Mouse (Mus musculus): ENCODE measurements around the gene Acad10.

The Acad10 gene

GRCm38 (mm10) chr5:121598871-121599610, 61.3 kb downstream of the Acad10 start:
- intact Hi-C loops (cut with DNase I): no loop called here

- intact Hi-C loops (cut with DNase I): no loop called here
These were observed 62.2 kb downstream of the Acad10 start for GRCm38 (mm10) chr5:121597991-121598537.

DNA sequence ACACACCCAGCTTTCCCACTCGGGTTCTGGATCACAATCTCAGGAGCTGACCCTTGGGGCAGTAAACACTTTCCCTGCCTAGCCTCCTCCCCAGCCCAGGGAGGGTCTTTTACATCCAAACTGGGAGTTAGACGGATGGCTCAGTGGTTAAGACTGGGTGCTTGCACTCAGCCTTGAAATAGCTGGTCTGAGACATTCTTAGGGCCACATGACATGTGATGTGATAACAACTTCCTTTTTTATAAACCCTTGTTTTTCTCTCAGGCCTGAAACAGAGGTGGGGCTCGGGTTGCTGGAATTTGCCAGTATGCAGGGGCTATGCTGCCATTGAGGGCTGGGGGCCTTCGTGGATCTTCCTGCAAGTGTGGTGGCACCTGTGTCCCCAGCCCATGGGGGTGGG, 63.0 kb downstream of the Acad10 start:
- intact Hi-C loops (cut with DNase I): no loop called here

DNA sequence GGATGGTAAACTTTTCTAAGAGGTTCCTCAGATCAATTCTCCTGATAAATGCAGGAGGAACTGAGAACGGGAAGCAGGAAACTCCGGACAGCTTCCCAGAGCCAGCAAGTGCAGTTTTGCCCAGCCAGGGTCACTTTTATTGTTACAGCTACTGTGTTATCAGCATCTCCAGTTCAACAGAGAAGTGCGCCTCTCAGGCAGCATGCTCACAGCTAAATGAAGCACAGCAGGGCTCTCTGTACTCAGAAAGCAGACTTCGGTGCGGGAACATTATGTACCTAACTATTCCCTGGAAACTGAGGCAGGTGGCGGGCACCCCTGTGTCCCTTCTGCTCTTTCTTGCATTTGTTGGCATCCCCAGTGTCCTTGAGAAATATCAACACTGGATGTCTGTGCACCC, 64.1 kb downstream of the Acad10 start:
- intact Hi-C loops (cut with DNase I): no loop called here

GRCm38 (mm10) chr5:121595758-121596157, 64.6 kb downstream of the Acad10 start:
- intact Hi-C loops (cut with DNase I): no loop called here

DNA sequence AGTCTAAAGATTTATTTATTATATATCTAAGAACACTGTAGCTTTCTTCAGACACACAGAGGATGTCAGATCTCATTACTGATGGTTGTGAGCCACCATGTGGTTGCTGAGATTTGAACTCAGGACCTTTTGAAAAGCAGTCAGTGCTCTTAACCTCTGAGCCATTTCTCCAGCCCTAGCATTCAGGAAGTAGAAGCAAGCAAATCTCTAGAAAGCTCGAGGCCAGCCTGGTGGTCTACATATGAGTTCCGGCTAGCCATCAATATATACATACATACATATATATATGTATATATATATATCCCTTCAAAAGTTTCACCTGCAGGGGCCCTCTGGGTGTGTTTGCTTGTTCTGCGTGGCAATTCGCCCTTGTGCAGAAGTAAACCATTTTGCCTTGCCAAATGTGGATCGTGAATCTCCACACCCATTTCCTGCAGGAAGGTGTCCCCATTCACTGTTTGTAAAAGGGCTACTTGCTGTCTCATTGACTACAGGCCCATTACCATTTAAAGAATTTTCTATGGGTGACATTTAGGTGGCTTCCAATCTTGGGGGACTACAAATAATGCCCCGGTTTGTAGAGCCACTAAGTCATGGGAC, 65.5 kb downstream of the Acad10 start:
- intact Hi-C loops (cut with DNase I): no loop called here

- intact Hi-C loops (cut with DNase I): no loop called here
These were observed 66.6 kb downstream of the Acad10 start, which contains the start of gene Aldh2 for GRCm38 (mm10) chr5:121593451-121594401. TSS of gene Aldh2 (minus strand) at chr5:121593824.

GRCm38 (mm10) chr5:121592816-121593407, 67.4 kb downstream of the Acad10 start:
- intact Hi-C loops (cut with DNase I): no loop called here

GRCm38 (mm10) chr5:121592064-121592815, 68.1 kb downstream of the Acad10 start:
- intact Hi-C loops (cut with DNase I): no loop called here

DNA sequence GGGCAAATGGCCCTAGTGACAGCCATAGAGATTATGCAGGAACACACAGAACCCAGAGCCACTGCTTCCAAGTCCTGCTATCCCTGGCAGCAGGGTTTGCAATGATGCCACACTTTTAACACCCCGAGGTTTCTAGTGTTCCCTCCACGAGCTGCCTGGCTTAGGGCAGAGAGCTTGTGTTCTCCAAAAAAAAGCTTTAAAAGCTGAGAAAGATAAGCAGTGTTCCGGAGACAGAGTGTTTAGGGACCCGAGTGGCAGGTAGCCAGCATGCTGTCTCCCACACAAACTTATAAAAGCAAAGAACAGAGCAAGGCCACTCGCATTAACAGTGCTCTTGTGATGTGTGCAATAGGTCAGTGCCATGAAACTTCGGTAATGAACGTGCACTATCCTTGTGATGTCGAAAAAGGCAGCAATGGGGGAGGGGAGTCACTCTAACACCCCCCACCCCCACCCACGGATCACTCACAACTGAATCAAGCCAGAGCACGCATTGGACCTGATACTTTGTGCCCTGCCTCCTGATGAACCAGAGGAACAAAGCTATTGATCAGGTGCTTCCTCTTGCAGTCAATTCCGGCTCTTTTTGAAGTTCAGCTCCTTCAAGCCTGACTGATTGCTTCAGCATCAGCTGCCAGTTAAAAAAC, 68.8 kb downstream of the Acad10 start:
- intact Hi-C loops (cut with DNase I): no loop called here

DNA sequence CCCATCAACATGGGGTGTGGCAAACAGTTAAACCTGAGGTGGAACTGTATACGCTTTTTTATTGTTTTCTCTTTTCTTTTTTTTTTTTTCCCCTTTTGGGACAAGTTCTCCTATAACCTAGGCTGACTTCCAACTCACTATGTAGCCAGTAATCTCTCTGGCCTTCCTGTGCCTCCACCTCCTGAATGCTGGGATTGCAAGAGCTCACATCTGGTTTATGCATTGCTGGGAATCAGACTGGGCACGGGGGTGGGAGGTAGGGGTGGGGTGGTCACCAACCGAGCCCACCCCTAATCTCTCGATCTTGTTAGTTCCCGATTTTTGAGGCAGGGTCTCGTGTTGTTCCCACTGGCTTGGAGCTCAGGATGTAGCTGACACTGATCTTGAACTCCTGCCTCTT, 70.4 kb downstream of the Acad10 start:
- intact Hi-C loops (cut with DNase I): no loop called here

DNA sequence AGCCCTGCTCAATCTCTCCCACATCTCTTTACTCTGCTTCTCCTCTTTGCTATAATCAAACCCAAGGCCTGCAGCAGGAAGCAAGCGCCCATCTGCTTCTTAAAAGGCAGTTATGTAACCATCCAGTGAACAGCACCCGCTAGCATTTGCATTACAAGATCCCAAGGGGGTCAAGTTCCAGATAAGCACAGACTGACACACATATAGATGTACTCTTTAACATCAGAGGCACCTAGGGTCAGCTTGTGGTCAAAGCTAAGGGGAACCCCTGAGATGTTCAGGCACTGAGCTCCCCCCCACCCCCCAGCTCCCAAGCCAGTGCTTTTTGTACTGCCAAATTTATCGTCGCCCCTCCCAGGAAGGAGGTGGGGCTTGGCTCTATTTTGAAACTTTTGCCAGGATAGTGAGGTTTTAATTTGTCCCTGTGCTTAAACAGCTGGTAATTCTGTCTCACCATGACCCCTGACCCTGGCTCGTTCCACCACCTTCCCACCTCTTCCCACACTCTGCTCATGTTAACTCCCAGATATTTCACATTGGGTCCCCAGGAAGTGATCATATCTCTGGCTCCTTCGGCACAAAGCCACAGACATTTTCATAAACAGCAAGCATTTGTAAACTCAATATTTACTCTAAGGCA, 73.8 kb downstream of the Acad10 start:
- intact Hi-C loops (cut with DNase I): no loop called here

DNA sequence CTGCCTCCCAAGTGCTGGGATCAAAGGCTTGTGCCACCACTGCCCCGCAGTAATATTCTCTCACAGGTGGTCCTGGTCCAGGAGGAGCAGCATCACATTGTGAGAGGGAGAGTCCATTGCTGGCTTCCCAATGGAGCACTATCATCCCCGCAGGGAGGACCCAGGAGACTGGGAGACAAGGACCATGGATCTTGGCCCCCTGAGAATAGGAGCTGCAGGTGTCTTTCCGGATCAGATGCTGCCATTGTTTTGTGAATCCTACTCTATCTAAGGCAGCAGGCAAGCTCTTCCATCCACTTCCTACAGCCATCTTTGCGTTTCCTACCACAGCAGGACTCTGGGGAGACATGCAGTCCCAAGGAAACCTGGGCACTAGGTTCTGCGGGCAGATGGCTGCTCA, 74.6 kb downstream of the Acad10 start:
- intact Hi-C loops (cut with DNase I): no loop called here

DNA sequence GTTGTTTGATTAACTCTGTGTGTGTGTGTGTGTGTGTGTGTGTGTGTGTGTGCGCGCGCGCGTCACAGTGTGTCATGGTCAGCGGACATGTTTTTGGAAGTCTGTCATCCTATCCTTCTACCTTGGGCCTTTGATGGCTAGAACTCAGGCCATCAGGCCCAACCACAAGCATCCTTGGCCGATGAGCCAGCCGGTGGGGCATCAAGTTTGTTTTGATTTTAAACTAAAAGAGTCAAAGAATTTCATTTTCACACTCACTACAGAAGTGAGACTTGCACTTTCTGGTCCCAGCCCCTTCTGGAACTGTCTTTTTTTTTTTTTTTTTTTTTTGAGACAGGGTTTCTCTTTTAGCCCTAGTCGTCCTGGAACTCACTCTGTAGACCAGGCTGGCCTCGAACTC, 75.3 kb downstream of the Acad10 start:
- intact Hi-C loops (cut with DNase I): no loop called here

- intact Hi-C loops (cut with DNase I): no loop called here
These were observed 76.4 kb downstream of the Acad10 start for GRCm38 (mm10) chr5:121583765-121584501.

DNA sequence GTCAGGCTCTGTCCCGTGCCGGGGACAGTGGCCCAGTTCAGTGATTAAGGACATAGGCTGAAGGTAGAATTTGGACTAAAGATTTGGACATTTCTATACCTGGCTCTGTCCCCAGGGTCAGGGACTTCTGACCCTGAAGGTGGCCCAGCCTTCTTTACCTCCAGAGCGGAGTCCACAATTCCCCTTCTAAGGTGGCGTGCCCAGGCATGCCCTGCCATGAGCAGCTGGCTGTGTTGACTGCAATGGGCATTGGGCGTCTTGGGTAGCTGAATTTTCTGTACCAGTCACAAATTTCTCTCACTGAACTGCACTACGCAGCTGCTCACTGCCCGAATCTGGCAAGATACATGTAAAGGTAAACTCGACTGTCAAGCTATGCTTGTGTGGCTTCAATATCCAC, 78.4 kb downstream of the Acad10 start:
- intact Hi-C loops (cut with DNase I): no loop called here

GRCm38 (mm10) chr5:121576927-121577488, 83.3 kb downstream of the Acad10 start:
- intact Hi-C loops (cut with DNase I): no loop called here

DNA sequence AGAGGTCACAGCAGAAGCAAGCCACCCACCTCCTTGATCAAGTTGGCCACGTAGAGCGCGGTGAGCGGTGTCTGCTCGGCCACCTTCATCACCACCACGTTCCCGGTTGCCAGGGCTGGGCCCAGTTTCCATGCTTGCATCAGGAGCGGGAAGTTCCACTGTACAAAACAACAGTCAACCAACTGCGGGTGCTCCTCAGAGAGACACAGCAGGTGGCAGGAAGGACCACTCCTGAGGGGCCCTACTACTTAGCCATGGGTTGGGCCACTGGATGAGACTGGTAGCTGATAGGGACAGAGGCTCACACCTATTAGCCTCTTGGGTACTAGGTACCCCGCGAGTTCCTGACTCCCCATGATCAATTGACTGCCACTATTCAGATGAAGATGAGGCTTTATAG, 84.4 kb downstream of the Acad10 start:
- intact Hi-C loops (cut with DNase I): no loop called here
